Mouse (Mus musculus): ENCODE data around the gene Gm595.

DNA sequence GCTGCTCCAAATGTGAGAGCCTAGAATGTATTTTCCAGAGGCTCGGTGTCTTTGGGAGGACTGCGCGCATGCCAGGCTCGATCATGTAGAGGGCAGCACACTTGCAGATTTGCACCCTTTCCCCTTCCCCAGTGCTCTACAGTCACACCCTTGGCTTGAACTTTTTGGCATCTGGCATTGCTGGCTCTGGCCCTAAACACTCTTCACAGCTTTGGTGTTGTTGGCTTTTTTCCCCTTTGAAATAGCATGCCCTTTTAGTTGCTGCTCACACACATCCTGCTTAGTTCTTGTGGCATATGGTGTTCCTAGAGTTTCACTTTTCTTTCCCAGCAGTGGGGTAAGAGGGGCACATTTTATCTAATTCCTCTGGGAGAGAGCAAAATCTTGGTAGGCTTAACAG, 30.9 kb upstream of the Gm595 start:
- TF ChIP-seq CTCF (IDR thresholded peaks at IDR 0.05; ENCODE audit: low read depth, low read length) = no peak
- no peak for TF ChIP-seq POLR2A (IDR thresholded peaks at IDR 0.05; ENCODE audit: insufficient read depth, low read length)
- no peak for TF ChIP-seq EP300 (IDR thresholded peaks at IDR 0.05; ENCODE audit: insufficient read depth, low read depth, low read length)
